Mouse (Mus musculus): ENCODE results near the gene Nr4a2.

Gene Nr4a2

DNA sequence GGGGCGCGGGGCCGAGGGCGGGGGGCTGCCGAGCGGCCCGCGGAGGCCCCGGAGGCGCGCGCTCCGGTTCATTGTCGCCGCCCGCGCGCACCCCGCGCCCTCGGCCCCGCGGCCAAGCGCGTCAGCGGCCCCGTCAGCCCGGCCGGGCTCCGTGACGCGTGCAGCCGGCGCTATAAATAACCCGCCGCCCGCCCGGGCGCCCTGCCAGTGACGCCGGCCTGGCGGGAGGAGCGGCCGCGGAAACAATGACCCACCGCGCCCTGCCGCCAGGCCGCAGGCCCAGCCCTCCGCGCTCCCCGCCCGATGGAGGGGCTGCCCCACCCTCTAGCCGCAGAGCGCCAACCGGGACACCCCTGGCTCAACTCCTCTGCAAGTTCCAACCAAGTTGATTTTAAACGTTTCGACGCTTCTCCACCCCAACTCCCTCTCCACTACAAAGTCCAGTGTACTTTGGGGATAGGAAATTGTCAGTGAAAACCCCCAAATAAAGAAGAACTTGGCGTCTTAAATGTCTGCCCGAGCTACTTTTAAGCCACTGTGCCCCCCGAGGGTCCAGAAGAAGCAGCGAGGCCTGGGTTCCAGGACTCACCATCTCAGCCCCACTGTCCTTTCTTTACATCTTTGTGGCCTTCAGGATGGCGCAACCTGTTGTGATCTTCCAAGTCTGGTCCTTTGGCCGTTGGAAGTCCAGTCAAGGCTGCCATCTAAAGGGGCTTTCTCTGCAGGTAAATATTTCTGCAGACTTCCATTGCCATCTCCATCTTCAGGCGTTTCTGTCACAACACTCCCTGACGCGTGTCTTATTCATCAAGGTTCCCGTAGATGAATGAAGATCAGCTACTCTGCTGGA is at the start of gene Nr4a2:
TSS of gene Nr4a2 (minus strand) at position 13 of the 850 bp plus-strand sequence.
- no peak; the same call in 1 of the 2 replicates for TF ChIP-seq GATA4 (IDR thresholded peaks at IDR 0.05; ENCODE audit: insufficient replicate concordance, low read length)

GRCm38 (mm10) chr2:57165416-57165815 is 41.6 kb upstream of the Nr4a2 start:
- TF ChIP-seq GATA4 (IDR thresholded peaks at IDR 0.05; ENCODE audit: insufficient replicate concordance, low read length) = no peak

GRCm38 (mm10) chr2:57156814-57157213 is 33.0 kb upstream of the Nr4a2 start:
- no peak for TF ChIP-seq GATA4 (IDR thresholded peaks at IDR 0.05; ENCODE audit: insufficient replicate concordance, low read length)

GRCm38 (mm10) chr2:57149796-57150195 is 26.0 kb upstream of the Nr4a2 start:
- no peak for TF ChIP-seq GATA4 (IDR thresholded peaks at IDR 0.05; ENCODE audit: insufficient replicate concordance, low read length)

GRCm38 (mm10) chr2:57148231-57148630 is 24.4 kb upstream of the Nr4a2 start:
- TF ChIP-seq GATA4 (IDR thresholded peaks at IDR 0.05; ENCODE audit: insufficient replicate concordance, low read length) = no peak

DNA sequence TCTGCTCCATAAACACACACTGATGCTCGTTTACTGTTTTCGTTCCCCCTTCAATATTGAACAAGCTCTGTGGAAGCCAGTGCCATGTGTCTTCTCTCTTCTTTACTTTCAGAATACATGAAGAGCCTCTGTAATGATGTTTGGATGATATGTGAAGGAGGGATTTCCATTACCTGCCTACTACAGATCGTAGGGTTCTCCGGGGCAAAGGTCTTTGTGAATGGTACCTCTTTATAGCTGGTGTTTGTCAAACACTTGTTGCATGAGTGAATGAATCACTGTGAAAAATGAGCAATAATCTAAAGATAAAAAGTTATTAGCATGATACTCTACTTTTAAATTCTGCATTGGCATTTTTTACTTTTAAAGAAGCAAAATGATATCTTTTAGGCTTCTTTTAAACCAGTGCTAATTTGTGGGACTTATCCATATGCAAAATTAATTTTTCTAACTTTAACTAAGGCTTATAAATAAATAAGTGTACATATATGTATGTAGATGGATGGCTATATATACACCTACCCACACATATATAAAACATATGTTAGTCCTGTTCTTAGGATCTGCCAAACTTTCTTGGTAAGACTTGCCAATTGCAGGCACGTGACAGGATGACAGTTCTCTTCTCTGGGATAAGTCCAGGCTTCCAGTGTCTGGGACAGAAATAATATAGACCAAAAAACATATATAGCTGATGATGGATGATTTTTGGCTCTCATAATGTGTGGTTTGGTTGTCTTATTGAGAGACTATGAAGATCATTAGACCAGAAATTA is 22.0 kb upstream of the Nr4a2 start:
- no peak for TF ChIP-seq GATA4 (IDR thresholded peaks at IDR 0.05; ENCODE audit: insufficient replicate concordance, low read length)

DNA sequence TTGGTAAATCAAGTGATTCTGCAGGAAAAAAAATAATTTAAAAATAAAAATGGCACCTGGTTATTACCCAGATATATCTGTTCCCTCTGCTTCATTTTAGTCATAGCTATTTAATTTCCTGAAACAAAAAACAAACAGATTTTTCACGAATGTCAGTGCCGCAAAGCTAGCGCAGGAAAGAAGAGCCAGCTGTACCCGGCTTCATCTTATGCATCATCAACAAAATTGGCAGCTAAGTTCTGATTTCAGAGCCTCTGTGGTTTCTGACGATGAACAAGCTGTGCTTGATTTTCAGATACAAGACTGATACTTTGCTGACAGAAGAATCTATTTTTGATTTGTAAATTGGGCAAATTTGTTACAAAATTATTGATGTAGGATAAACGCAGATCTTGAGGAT is 14.8 kb upstream of the Nr4a2 start:
- no peak for TF ChIP-seq GATA4 (IDR thresholded peaks at IDR 0.05; ENCODE audit: insufficient replicate concordance, low read length)

GRCm38 (mm10) chr2:57127461-57127860 is 3.7 kb upstream of the Nr4a2 start:
- TF ChIP-seq GATA4 (IDR thresholded peaks at IDR 0.05; ENCODE audit: insufficient replicate concordance, low read length) = no peak

GRCm38 (mm10) chr2:57125891-57126290 is 2.1 kb upstream of the Nr4a2 start:
- TF ChIP-seq GATA4 (IDR thresholded peaks at IDR 0.05; ENCODE audit: insufficient replicate concordance, low read length) = no peak

DNA sequence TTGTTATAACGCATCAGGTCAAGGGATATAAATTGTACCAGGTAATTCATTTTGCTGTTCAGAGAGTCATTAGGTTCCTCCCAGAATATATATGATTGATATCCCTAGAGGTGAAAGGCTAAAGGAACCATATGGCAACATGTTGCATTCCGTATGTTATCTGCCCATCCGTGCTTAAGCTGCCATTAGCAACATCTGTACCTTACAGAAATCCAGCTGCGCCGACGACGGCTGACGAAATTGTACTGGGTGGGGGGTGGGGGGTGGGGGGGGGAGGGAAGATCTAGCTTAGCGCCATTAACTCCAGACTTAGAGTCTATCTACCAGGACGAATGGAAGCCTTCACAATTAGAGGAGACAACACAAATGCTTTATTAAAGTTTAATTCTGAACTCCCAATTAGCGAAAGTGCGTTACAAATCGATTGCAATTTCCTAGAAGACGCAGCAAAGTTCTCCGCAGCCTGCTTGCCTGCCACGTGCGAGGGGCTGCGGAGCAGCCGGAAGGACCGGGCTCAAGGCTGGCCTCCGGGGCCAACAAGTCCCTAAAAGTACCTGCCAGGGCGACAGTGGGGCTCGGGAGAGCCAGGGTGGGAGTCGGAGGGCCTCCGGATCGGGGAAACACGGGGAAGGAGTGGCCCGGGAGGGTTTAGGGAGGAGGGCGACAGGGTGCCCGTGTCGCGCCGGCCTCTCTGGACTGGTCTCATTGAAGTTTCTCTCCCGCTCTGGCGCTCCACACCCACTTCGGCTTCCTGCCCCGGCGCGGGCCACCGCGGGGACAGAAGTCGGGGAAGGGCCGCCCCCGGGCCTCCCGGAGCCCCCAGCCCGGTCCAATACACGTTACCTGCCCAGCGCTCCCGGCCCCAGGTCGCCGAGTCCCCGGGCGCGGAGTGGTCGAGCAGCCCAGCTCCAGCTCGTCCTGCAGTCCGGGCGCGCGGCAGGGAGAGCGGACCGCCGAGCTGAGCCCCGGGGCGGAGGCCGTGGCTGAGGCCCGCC is 520 bp downstream of the Nr4a2 start:
- TF ChIP-seq GATA4 (IDR thresholded peaks at IDR 0.05; ENCODE audit: insufficient replicate concordance, low read length) = no peak

DNA sequence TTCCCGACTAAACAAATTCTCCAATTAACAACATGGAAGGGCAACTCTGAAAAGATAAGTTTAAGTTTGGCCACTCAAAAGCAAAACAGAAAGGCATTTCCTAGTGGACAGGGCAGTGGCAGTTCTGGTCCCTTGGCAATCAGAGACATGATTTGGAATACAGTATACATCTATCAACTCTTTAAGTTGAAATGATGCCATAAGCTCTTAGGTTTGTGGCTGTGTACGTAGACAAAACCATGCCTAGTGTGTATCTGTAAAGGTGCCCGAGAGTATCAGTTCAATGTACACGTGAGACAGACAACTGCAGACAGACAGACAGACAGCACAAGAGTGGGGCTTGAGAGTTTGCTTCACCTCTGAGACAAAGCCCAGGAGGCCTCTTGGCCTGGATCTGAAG is 2.7 kb downstream of the Nr4a2 start:
- TF ChIP-seq GATA4 (IDR thresholded peaks at IDR 0.05; ENCODE audit: insufficient replicate concordance, low read length) = no peak

DNA sequence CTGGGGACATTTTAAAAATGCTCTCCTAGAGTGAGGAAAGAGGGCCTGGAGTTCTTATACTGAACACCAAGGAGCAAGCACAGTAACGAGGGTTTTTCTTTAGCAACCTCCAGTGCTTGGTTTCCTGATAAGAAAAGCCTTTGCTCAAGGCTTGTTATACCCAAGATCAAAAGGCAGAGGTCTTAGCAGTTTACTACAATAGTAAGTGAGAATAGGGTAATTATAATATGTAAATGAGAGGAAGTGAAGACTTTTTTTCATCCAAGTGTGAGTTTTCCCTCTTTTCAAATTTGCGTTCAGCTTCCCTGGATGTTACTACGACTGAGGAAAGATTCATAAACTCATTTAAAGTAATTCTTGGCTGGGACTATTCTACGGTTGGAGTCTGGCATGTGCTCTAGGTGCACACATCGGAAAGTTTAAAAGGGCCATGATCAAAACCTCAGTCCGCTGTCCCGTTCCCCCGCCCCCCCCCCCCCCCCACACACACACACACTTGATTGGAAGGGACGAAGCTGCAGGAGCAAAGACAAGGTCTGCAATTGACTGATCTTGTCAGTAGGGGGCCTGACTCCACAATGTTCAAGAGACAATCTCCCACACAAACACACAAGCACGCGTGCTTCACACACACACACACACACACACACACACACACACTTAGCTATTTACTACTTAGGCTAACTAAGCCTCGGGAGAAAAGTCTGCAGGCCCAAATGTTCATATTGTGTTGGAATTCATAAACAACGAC is 6.4 kb downstream of the Nr4a2 start:
- 0 out of 2 replicates have a peak, but pooled peaks have one; percentile 14 for TF ChIP-seq GATA4 (IDR thresholded peaks at IDR 0.05; ENCODE audit: insufficient replicate concordance, low read length)

DNA sequence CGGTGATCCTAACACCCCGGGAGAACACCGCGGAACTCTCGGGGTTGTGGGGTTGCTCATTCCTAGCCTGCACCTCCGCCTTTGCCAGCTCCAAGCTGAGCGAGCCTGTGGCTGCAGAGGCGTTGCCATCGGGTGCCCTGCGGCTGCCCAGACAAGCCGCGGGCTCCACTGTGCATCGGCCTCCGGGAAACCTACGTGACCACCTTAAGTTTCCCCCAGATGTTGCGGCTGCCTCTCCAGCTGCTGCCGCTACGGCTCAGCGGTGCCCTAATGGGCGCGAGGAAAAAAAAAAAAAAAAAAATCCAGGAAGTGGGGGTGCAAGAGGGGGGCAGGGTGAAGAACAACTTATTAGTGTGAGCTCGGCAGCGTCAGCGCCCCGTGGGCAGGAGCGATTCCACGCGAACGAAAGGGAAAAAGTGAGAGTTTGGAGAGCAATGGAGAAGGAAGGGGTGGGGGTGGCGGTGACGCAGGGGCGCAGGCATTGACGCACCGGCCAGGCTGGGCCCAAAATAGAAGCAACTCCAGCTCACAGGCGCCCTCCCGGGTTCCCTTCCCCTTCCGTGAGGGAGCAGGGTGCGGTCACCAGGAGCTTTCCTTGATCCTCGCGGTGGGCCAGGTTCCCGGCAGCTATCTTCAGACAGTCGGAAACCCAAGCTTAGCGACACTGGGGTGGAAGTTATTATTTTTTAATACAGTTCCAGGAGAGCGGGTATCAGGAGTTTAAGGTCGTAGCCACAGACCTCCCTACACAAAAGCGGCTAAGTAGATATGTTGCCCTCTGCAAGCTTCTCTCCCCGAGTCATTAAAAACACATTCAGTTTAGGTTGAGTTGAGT is 7.2 kb downstream of the Nr4a2 start:
- TF ChIP-seq GATA4 (IDR thresholded peaks at IDR 0.05; ENCODE audit: insufficient replicate concordance, low read length) = no peak

All from liver, adult (tissue).